Mouse (Mus musculus): ENCODE data around the gene Psmd12. TPM values are rescaled to one million over a fixed set of nuclear protein-coding genes. Genes with fewer than 3 reads are reported as not detected.

Gene Psmd12
- polyA plus RNA-seq, 1 experiment from 2014 or later: 201 TPM

- no peak overlapping the region for H3K4me2 ChIP-seq (replicated peaks; ENCODE audit: low read depth, low read length)
- H3K27ac ChIP-seq (ENCODE audit: low read depth, low read length): no peak overlapping the region
- no peak overlapping the region for H3K4me3 ChIP-seq (ENCODE audit: low read length)
- H3K27me3 ChIP-seq (ENCODE audit: control insufficient read depth, insufficient read depth, low read length): no peaks in the 10 kb centered on the region
- 75% methylated on average over 12 of the region's 12 CpGs for WGBS
- peaks cover 3% of the 10 kb centered on the region; the same call in 1 of the 2 replicates for H3K4me1 ChIP-seq (ENCODE audit: control insufficient read depth, insufficient read depth, low read length)
- H3K9ac ChIP-seq (ENCODE audit: low read depth, low read length): no peak overlapping the region
- no peaks in the 10 kb centered on the region for H3K36me3 ChIP-seq (ENCODE audit: control insufficient read depth, insufficient read depth, low read length)
- H3K9me3 ChIP-seq (ENCODE audit: control insufficient read depth, low read length): no peaks in the 10 kb centered on the region
- no peak for ATAC-seq (ENCODE audit: low FRiP score, low TSS enrichment)
Measured at GRCm38 (mm10) chr11:107458286-107458685, 21.0 kb upstream of the Psmd12 start.

- Histone ChIP-seq H3K9me3 (ENCODE audit: control insufficient read depth, low read length) (no peaks in the 10 kb centered on the region), H3K36me3 (ENCODE audit: control insufficient read depth, insufficient read depth, low read length) (no peaks in the 10 kb centered on the region), H3K4me3 (ENCODE audit: low read length) (no peak overlapping the region), H3K4me1 (ENCODE audit: control insufficient read depth, insufficient read depth, low read length) (peaks cover 3% of the 10 kb centered on the region; the same call in 1 of the 2 replicates), H3K4me2 (replicated peaks; ENCODE audit: low read depth, low read length) (no peak overlapping the region), H3K27ac (ENCODE audit: low read depth, low read length) (no peak overlapping the region), H3K27me3 (ENCODE audit: control insufficient read depth, insufficient read depth, low read length) (no peaks in the 10 kb centered on the region), H3K9ac (ENCODE audit: low read depth, low read length) (no peak overlapping the region)
- 84% methylated on average over 7 of the region's 7 CpGs for WGBS
- ATAC-seq (ENCODE audit: low FRiP score, low TSS enrichment): no peak
Measured at GRCm38 (mm10) chr11:107458986-107459385, 20.3 kb upstream of the Psmd12 start.

GRCm38 (mm10) chr11:107459828-107460227 is 19.5 kb upstream of the Psmd12 start:
- ATAC-seq (ENCODE audit: low FRiP score, low TSS enrichment): no peak
- H3K27me3 ChIP-seq (ENCODE audit: control insufficient read depth, insufficient read depth, low read length): no peaks in the 10 kb centered on the region

GRCm38 (mm10) chr11:107462478-107462877 is 16.8 kb upstream of the Psmd12 start:
- H3K36me3 ChIP-seq (ENCODE audit: control insufficient read depth, insufficient read depth, low read length): no peaks in the 10 kb centered on the region
- ATAC-seq (ENCODE audit: low FRiP score, low TSS enrichment): no peak
- no peak overlapping the region for H3K9ac ChIP-seq (ENCODE audit: low read depth, low read length)
- H3K27me3 ChIP-seq (ENCODE audit: control insufficient read depth, insufficient read depth, low read length): no peaks in the 10 kb centered on the region
- WGBS: 93% methylated on average over 3 of the region's 3 CpGs
- no peak overlapping the region for H3K4me2 ChIP-seq (replicated peaks; ENCODE audit: low read depth, low read length)
- no peak overlapping the region for H3K4me3 ChIP-seq (ENCODE audit: low read length)
- no peak overlapping the region for H3K27ac ChIP-seq (ENCODE audit: low read depth, low read length)
- no peaks in the 10 kb centered on the region for H3K4me1 ChIP-seq (ENCODE audit: control insufficient read depth, insufficient read depth, low read length)
- H3K9me3 ChIP-seq (ENCODE audit: control insufficient read depth, low read length): no peaks in the 10 kb centered on the region

More at GRCm38 (mm10) chr11:107459828-107460227, 19.5 kb upstream of the Psmd12 start:
- no peak overlapping the region for H3K27ac ChIP-seq (ENCODE audit: low read depth, low read length)
- H3K4me2 ChIP-seq (replicated peaks; ENCODE audit: low read depth, low read length): no peak overlapping the region
- 89% methylated on average over 7 of the region's 7 CpGs for WGBS
- H3K4me3 ChIP-seq (ENCODE audit: low read length): no peak overlapping the region
- H3K9ac ChIP-seq (ENCODE audit: low read depth, low read length): no peak overlapping the region
- H3K9me3 ChIP-seq (ENCODE audit: control insufficient read depth, low read length): no peaks in the 10 kb centered on the region
- peaks cover 3% of the 10 kb centered on the region; the same call in 1 of the 2 replicates for H3K4me1 ChIP-seq (ENCODE audit: control insufficient read depth, insufficient read depth, low read length)
- H3K36me3 ChIP-seq (ENCODE audit: control insufficient read depth, insufficient read depth, low read length): no peaks in the 10 kb centered on the region

GRCm38 (mm10) chr11:107463251-107463681 is 16.0 kb upstream of the Psmd12 start:
- Histone ChIP-seq H3K4me3 (ENCODE audit: low read length) (no peak overlapping the region), H3K4me2 (replicated peaks; ENCODE audit: low read depth, low read length) (no peak overlapping the region), H3K27me3 (ENCODE audit: control insufficient read depth, insufficient read depth, low read length) (no peaks in the 10 kb centered on the region), H3K4me1 (ENCODE audit: control insufficient read depth, insufficient read depth, low read length) (peaks cover 3% of the 10 kb centered on the region), H3K9me3 (ENCODE audit: control insufficient read depth, low read length) (no peaks in the 10 kb centered on the region), H3K36me3 (ENCODE audit: control insufficient read depth, insufficient read depth, low read length) (no peaks in the 10 kb centered on the region), H3K27ac (ENCODE audit: low read depth, low read length) (no peak overlapping the region), H3K9ac (ENCODE audit: low read depth, low read length) (no peak overlapping the region)
- ATAC-seq (ENCODE audit: low FRiP score, low TSS enrichment): no peak
- 79% methylated on average over 12 of the region's 12 CpGs for WGBS

- Histone ChIP-seq H3K4me1 (ENCODE audit: control insufficient read depth, insufficient read depth, low read length) (peaks cover 7% of the 10 kb centered on the region), H3K27me3 (ENCODE audit: control insufficient read depth, insufficient read depth, low read length) (no peaks in the 10 kb centered on the region), H3K9me3 (ENCODE audit: control insufficient read depth, low read length) (no peaks in the 10 kb centered on the region), H3K36me3 (ENCODE audit: control insufficient read depth, insufficient read depth, low read length) (no peaks in the 10 kb centered on the region), H3K4me2 (replicated peaks; ENCODE audit: low read depth, low read length) (no peak overlapping the region), H3K9ac (ENCODE audit: low read depth, low read length) (no peak overlapping the region), H3K4me3 (ENCODE audit: low read length) (no peak overlapping the region), H3K27ac (ENCODE audit: low read depth, low read length) (no peak overlapping the region)
- 70% methylated on average over 6 of the region's 6 CpGs for WGBS
- ATAC-seq (ENCODE audit: low FRiP score, low TSS enrichment): no peak
Measured at GRCm38 (mm10) chr11:107464141-107464540, 15.1 kb upstream of the Psmd12 start.

- H3K9ac ChIP-seq (ENCODE audit: low read depth, low read length): no peak overlapping the region
- no peak overlapping the region for H3K4me3 ChIP-seq (ENCODE audit: low read length)
- no peak overlapping the region for H3K27ac ChIP-seq (ENCODE audit: low read depth, low read length)
- no peaks in the 10 kb centered on the region for H3K27me3 ChIP-seq (ENCODE audit: control insufficient read depth, insufficient read depth, low read length)
- no peak for ATAC-seq (ENCODE audit: low FRiP score, low TSS enrichment)
- 91% methylated on average over 4 of the region's 4 CpGs for WGBS
- peaks cover 7% of the 10 kb centered on the region for H3K4me1 ChIP-seq (ENCODE audit: control insufficient read depth, insufficient read depth, low read length)
- no peaks in the 10 kb centered on the region for H3K36me3 ChIP-seq (ENCODE audit: control insufficient read depth, insufficient read depth, low read length)
- no peaks in the 10 kb centered on the region for H3K9me3 ChIP-seq (ENCODE audit: control insufficient read depth, low read length)
- no peak overlapping the region for H3K4me2 ChIP-seq (replicated peaks; ENCODE audit: low read depth, low read length)
Measured at GRCm38 (mm10) chr11:107465041-107465440, 14.2 kb upstream of the Psmd12 start.

GRCm38 (mm10) chr11:107465969-107466368 is 13.3 kb upstream of the Psmd12 start:
- H3K27me3 ChIP-seq (ENCODE audit: control insufficient read depth, insufficient read depth, low read length): no peaks in the 10 kb centered on the region
- no peak for ATAC-seq (ENCODE audit: low FRiP score, low TSS enrichment)
- no peaks in the 10 kb centered on the region for H3K9me3 ChIP-seq (ENCODE audit: control insufficient read depth, low read length)
- H3K4me3 ChIP-seq (ENCODE audit: low read length): no peak overlapping the region
- H3K27ac ChIP-seq (ENCODE audit: low read depth, low read length): no peak overlapping the region
- no peak overlapping the region for H3K4me2 ChIP-seq (replicated peaks; ENCODE audit: low read depth, low read length)
- peaks cover 7% of the 10 kb centered on the region for H3K4me1 ChIP-seq (ENCODE audit: control insufficient read depth, insufficient read depth, low read length)
- H3K9ac ChIP-seq (ENCODE audit: low read depth, low read length): no peak overlapping the region
- WGBS: 60% methylated on average over 1 of the region's 1 CpGs
- H3K36me3 ChIP-seq (ENCODE audit: control insufficient read depth, insufficient read depth, low read length): no peaks in the 10 kb centered on the region

GRCm38 (mm10) chr11:107466611-107467391 is 12.5 kb upstream of the Psmd12 start:
- H3K4me1 ChIP-seq (ENCODE audit: control insufficient read depth, insufficient read depth, low read length): peaks cover 14% of the 10 kb centered on the region
- H3K4me2 ChIP-seq (replicated peaks; ENCODE audit: low read depth, low read length): no peak overlapping the region
- H3K4me3 ChIP-seq (ENCODE audit: low read length): no peak overlapping the region
- 63% methylated on average over 6 of the region's 6 CpGs for WGBS
- H3K9me3 ChIP-seq (ENCODE audit: control insufficient read depth, low read length): no peaks in the 10 kb centered on the region
- no peaks in the 10 kb centered on the region for H3K36me3 ChIP-seq (ENCODE audit: control insufficient read depth, insufficient read depth, low read length)
- H3K27ac ChIP-seq (ENCODE audit: low read depth, low read length): peak overlapping the region; percentile 6; the same call in 1 of the 2 replicates
- no peaks in the 10 kb centered on the region for H3K27me3 ChIP-seq (ENCODE audit: control insufficient read depth, insufficient read depth, low read length)
- no peak overlapping the region for H3K9ac ChIP-seq (ENCODE audit: low read depth, low read length)
- ATAC-seq (ENCODE audit: low FRiP score, low TSS enrichment): no peak
